Mouse (Mus musculus) layer of hippocampus, postnatal 14 days (tissue): ENCODE data around the gene Aldh6a1. TPM values are rescaled to one million over a fixed set of nuclear protein-coding genes. Genes with fewer than 3 reads are reported as not detected.

Experiments used
- DNase-seq, 2 experiments: peaks; one replicate each; pipeline ENCODE4 v3.0.0; 2021 to 2022; ENCODE audit warnings: low spot score in 2 of 2, mixed read lengths in 1 of 2
- total RNA-seq, 2 experiments: library from RNA; stranded (reverse); gene quantifications; 2 replicates each; pipeline ENCODE4 v1.2.3; 2021

Aldh6a1 gene
- total RNA-seq, 2 experiments from 2014 or later: 45.5 to 51.4 TPM

- no peak for DNase-seq
Observed at GRCm38 (mm10) chr12:84382369-84382768, 68.4 kb downstream of the Aldh6a1 start.

Other genes starting within 250 kb of the Aldh6a1 start
- 10 to 100 TPM; 17.0 to 18.1 TPM for gene Elmsan1, start 232.1 kb downstream of the Aldh6a1 start, total RNA-seq
- gene Ptgr2, start 165.8 kb downstream of the Aldh6a1 start, total RNA-seq: 10 to 100 TPM; 38.9 to 39.4 TPM
- 10 to 100 TPM; 35.9 to 39.0 TPM for gene Zfp410, start 134.2 kb downstream of the Aldh6a1 start, total RNA-seq
- 10 to 100 TPM; 22.9 to 23.6 TPM for gene Coq6, start 89.3 kb downstream of the Aldh6a1 start, total RNA-seq
- gene Fam161b, start 89.2 kb downstream of the Aldh6a1 start, total RNA-seq: 1 to 10 TPM; 9.6 to 9.7 TPM
- 10 to 100 TPM; 24.9 to 26.3 TPM for gene Entpd5, start 42.0 kb downstream of the Aldh6a1 start, total RNA-seq
- 1 to 10 TPM; 7.1 to 8.3 TPM for gene Bbof1, start 41.9 kb downstream of the Aldh6a1 start, total RNA-seq
- gene Rnf113a2, start 33.8 kb downstream of the Aldh6a1 start, total RNA-seq: 10 to 100 TPM; 12.1 to 12.2 TPM
- gene Lin52, start 418 bp upstream of the Aldh6a1 start, total RNA-seq: 10 to 100 TPM; 17.4 to 20.3 TPM
- under 1 TPM; 0.23 to 0.31 TPM for gene Vsx2, start 118.8 kb upstream of the Aldh6a1 start, total RNA-seq
- gene Abcd4, start 166.4 kb upstream of the Aldh6a1 start, total RNA-seq: 10 to 100 TPM; 15.6 to 15.7 TPM
- not detected for gene Vrtn, start 190.0 kb upstream of the Aldh6a1 start, total RNA-seq
- gene Syndig1l, start 247.8 kb upstream of the Aldh6a1 start, total RNA-seq: 1 to 10 TPM; 6.6 to 6.8 TPM